Mouse (Mus musculus) mature B cell (primary cell): ENCODE measurements around the gene Kcnj12.

Experiments used
- in situ Hi-C: fragments of 300-500 bp; cut with MboI; formaldehyde crosslinking; loops from 2 replicates; pipeline ENCODE4 v1.14.3; 2019

The Kcnj12 gene

DNA sequence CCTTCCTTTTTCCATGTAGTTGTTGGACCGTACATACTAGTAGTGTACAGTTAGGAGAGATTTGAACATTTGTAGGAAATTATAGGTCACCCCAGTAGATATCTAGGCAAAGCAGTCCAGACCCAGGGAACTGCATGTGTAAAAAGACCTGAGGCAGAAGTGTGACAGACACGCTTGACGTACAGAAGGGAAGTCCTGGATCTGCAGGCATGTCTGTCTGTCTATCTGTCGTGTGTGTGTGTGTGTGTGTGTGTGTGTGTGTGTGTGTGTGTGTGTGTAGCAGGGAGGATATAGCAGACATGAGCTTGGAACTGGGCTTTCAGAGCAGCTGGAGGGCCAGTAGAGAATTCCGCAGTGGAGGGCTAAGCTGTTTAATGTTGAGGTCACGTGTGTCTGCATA lies 87.3 kb downstream of the Kcnj12 start:
- in situ Hi-C loops: loop anchor here (5.0 kb wide), 1 partner anchor 48 kb away; no protein-coding TSS in a partner anchor

DNA sequence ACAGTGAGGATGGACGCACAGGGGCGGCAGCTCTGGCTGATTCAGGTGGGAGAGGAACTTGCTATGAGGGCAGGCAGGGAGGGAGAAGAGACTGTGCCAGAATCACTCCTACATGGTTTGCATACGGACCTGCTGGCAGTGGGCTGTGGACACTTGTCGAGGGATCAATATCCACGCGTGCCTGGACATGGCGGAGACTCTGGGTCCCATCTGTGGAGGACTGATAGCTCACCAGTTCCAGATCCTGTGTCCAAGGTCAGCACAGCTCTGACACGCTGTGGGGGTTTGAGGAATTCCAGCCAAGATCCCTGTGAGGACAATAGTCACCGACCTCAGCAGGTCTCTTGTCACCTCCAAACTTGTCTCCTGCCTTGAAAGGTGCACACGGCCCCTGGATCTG lies 87.7 kb downstream of the Kcnj12 start:
- in situ Hi-C loops: no loop called here

DNA sequence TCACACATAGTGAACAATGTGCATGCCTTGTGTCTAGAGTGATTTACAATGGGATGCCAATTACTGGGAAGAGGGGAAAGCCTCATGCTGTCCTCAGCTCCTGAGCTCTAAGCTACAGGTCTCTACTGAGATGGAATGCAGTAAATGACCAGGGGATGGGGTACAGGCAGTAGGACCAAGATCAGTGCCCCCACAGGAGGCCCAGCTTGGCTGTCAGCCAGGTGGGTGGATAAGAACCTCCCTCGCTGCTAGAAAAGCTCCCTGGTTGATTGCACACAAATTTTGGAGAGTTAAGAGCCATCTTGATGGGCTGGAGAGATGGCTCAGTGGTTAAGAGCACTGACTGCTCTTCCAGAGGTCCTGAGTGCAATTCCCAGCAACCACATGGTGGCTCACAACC lies 88.6 kb downstream of the Kcnj12 start:
- in situ Hi-C loops: no loop called here

DNA sequence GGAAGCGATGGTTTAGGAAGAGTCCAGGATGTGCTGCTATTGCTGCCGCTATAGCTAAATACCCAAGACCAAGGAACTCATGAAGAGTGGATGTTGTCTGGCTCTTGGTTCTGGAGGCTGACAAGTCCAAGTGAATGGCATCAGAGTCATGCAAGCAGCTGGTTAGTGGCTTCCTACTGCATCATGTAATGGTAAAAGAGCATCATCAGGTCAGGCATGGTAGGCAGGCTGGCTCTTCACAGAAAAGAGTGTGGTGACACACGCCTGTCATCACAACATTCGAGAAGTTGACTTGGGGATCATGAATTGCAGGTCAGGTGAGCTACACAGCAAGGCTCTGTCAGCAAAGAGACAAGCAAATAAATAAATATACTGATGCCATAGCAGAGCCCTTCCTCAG lies 89.1 kb downstream of the Kcnj12 start:
- in situ Hi-C loops: no loop called here

DNA sequence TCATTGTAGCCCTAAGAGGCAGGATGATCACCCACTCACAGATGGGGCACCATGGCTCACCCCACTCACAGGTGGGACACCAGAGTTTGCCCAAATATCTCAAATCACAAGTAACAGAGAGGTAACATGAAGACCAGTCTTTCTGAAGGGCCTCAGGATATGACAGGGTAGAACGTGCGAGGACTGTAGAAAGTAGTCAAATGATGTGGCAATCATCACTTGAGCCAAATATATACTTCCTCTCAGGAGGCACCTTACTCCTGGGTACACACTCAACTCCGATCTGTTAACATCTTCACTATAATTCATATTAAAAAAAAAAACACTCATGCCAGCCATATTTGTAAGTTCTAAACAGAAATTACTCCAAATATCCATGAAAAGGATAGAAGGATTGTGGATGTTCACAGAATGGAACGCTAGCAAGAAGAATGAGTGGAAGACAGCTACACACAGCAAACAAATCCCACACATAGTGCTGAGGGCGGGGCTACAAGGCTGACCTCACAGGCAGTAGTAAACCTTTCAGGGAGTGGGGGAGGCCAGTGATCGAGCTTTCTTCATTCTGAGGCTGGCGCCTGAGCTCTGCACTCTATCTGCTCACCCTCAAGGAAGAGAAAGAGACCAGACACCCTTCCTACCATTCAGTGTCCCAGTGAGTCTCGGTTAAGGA lies 90.1 kb downstream of the Kcnj12 start:
- in situ Hi-C loops: no loop called here

DNA sequence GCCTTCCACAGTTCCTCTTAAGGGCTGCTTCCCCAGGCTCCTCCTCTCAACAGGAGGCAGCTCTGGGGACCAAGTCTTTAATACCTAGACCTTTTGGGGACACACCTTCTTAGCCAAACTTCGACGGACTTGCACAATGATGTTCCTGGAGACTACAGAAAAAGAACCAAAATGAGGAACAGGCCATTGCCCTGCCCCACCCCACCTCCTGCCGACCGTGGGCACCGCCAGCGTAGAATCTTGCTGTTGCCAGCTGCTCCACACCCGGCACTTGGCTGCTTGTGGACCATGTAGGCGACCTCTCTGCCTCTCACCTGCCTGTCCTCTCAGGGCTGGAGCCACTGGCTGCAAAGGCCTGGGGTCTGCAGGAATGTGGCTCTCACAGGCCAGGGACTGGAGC lies 93.9 kb downstream of the Kcnj12 start:
- in situ Hi-C loops: no loop called here

DNA sequence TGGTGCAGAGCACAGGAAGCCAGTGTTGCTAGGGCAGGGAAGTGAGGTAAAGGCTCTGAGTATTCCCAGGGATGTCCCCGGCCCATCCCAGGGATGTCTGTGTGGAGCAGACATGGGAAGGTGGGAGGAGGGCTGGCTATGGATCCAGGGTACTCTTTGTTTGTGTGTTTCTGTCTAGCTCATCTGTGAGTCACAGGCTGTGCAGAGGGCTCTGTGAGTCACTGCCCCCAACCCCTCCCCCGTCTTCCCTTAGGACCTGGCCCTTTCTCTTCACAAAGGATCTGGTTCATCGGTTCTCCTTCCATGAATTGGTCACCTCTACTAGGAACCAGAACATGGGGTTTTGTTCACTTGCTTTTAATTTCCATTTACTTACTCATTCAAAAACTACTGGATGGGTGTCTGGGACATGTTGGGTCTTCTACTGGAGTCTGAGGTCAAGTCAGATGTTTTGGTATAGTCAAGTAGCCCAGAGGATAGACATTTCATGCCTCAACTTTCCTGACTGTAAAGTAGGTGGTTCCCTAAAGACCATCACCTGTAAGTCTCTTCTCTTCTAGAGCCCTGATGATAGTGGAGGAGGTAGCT lies 97.7 kb downstream of the Kcnj12 start:
- in situ Hi-C loops: no loop called here
